Mouse (Mus musculus): ENCODE results near the gene 4921539E11Rik.

DNA sequence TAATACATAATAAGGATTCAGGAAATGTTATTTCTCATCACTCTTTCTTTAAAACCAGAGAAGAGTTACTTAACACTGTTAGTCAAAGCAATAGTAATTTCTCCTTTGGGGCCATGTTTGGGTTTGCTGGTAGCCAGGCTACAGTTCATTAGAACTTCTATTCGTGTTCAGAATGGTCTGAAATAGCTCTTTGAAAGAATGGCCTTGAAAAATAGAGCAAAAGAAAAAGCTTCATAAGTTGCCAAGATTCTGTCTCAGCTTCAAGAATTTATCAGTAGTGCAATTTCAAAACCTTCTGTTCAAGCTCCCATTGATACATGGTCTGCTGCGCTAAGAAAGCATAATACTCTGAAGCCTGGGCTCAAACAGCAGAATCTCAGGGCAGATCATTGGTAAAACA lies 87.0 kb downstream of the 4921539E11Rik start:
- TF ChIP-seq CTCF (IDR thresholded peaks at IDR 0.05; ENCODE audit: control insufficient read depth, insufficient read depth, low read length) (no peak), POLR2A (IDR thresholded peaks at IDR 0.05; ENCODE audit: borderline replicate concordance, control insufficient read depth, low read depth, low read length) (no peak)
